Mouse (Mus musculus) limb, embryonic 12.5 days (tissue): ENCODE data around the gene Rph3al. TPM values are rescaled to one million over a fixed set of nuclear protein-coding genes. Genes with fewer than 3 reads are reported as not detected.

Experiments used
- ATAC-seq: fragments of 200-750 bp; cut with Nextera tagmentation; 2 replicates; pipeline ENCODE4 v1.8.0; 2017; ENCODE audit warnings: low read depth, moderate TSS enrichment; ENCODE audit not compliant: insufficient number of reproducible peaks, insufficient read depth, low FRiP score, low TSS enrichment
- H3K27ac ChIP-seq: fragments of 300-500 bp; sonication (generic); 2 replicates; pipeline ENCODE4 v1.5.1; 2016; ENCODE audit warnings: mild to moderate bottlenecking, moderate library complexity
- H3K27me3 ChIP-seq: fragments of 300-500 bp; sonication (generic); 2 replicates; pipeline ENCODE4 v1.6.1; 2016; ENCODE audit warnings: mild to moderate bottlenecking, moderate library complexity
- H3K36me3 ChIP-seq: fragments of 300-500 bp; sonication (generic); 2 replicates; pipeline ENCODE4 v1.6.1; 2016; ENCODE audit warnings: mild to moderate bottlenecking, moderate library complexity
- H3K4me1 ChIP-seq: fragments of 300-500 bp; sonication (generic); replicated peaks from 2 replicates; pipeline ENCODE4 v1.6.1; 2016
- H3K4me2 ChIP-seq: fragments of 300-500 bp; sonication (generic); 2 replicates; pipeline ENCODE4 v1.6.1; 2016; ENCODE audit warnings: mild to moderate bottlenecking, moderate library complexity
- H3K4me3 ChIP-seq: fragments of 300-500 bp; sonication (generic); replicated peaks from 2 replicates; pipeline ENCODE4 v1.5.1; 2016; ENCODE audit warnings: mild to moderate bottlenecking
- H3K9ac ChIP-seq: fragments of 300-500 bp; sonication (generic); replicated peaks from 2 replicates; pipeline ENCODE4 v1.6.1; 2016; ENCODE audit warnings: mild to moderate bottlenecking, moderate library complexity
- H3K9me3 ChIP-seq: fragments of 300-500 bp; sonication (generic); 2 replicates; pipeline ENCODE4 v1.6.1; 2016; ENCODE audit warnings: mild to moderate bottlenecking, moderate library complexity
- WGBS: fragments of 180-500 bp; shearing (Covaris S2); methylation state at CpG from one replicate; pipeline ENCODE4 v1.1.7; 2016; 5-methylcytosine and 5-hydroxymethylcytosine counted together
- polyA plus RNA-seq: library from polyadenylated mRNA; unstranded; fragments of >200 nt; fragmentation: Nextera tagmentation; extraction: Ambion mirVana; gene quantifications from 2 replicates; pipeline ENCODE4 v1.2.1, GENCODE M21; 2016

Gene Rph3al
- polyA plus RNA-seq, 1 experiment from 2014 or later = 2.3 TPM

DNA sequence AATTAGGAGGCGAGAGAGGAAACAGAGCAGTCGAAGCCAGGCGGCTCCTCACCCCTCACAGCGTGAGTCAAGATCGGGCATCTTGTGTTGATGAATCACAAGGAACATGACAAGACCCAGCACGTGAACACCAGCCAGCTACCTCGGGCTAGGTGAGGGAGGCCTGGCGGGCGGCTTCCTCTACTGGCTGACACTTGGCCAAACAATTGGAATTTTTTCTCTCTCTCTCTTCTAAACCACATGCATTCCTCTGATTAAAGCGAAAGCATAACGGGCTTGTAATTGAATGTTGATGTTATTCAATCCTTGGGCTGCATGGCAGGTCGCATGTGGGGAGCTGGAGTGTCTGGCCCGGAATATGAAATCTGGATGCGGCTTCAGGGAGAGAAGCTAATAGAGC lies 77.0 kb downstream of the Rph3al start:
- H3K4me1 ChIP-seq = peaks cover 33% of the 10 kb centered on the region
- peaks cover 4% of the 10 kb centered on the region; the same call in 1 of the 2 replicates for H3K27me3 ChIP-seq
- no peaks in the 10 kb centered on the region for H3K9me3 ChIP-seq
- H3K36me3 ChIP-seq = no peaks in the 10 kb centered on the region
- H3K4me3 ChIP-seq = no peak overlapping the region
- 56% methylated on average over 14 of the region's 14 CpGs for WGBS
- H3K9ac ChIP-seq = no peak overlapping the region
- ATAC-seq = no peak
- no peak overlapping the region for H3K4me2 ChIP-seq
- no peak overlapping the region for H3K27ac ChIP-seq

DNA sequence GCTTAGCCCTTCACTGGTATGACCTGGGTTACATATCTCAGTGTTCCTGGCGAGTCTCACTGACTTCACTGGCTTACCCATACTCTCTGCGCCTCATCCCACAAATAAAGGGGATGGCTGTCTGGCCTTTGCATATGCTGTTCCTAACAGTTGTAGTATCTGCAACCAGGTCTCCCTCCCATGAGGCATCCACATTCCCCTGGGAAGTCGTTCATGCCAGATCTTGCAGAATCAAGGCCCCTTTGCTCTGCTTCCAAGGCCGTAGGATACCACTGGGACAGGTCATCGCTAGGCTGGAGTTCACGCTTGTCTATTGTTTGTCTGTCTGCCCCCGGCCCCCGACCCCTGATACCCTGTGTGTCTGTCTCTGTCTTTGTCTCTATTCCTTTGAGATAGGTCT lies 78.8 kb downstream of the Rph3al start:
- Histone ChIP-seq H3K27ac (no peak overlapping the region), H3K4me2 (no peak overlapping the region), H3K27me3 (no peaks in the 10 kb centered on the region), H3K9me3 (no peaks in the 10 kb centered on the region), H3K4me1 (peaks cover 16% of the 10 kb centered on the region), H3K9ac (no peak overlapping the region), H3K36me3 (no peaks in the 10 kb centered on the region), H3K4me3 (no peak overlapping the region)
- ATAC-seq = no peak
- WGBS = 83% methylated on average over 8 of the region's 8 CpGs

- Histone ChIP-seq H3K4me1 (peaks cover 13% of the 10 kb centered on the region), H3K9ac (no peak overlapping the region), H3K4me3 (no peak overlapping the region), H3K36me3 (no peaks in the 10 kb centered on the region), H3K4me2 (no peak overlapping the region), H3K27ac (no peak overlapping the region), H3K27me3 (no peaks in the 10 kb centered on the region), H3K9me3 (no peaks in the 10 kb centered on the region)
- ATAC-seq = no peak
- 75% methylated on average over 2 of the region's 2 CpGs for WGBS
Observed at GRCm38 (mm10) chr11:75858975-75859374, 79.3 kb downstream of the Rph3al start.

GRCm38 (mm10) chr11:75857781-75858180 lies 80.4 kb downstream of the Rph3al start:
- Histone ChIP-seq H3K4me3 (no peak overlapping the region), H3K9me3 (no peaks in the 10 kb centered on the region), H3K27me3 (0 out of 2 replicates have a peak, but pooled peaks cover 3% of the 10 kb centered on the region), H3K9ac (no peak overlapping the region), H3K36me3 (no peaks in the 10 kb centered on the region), H3K4me1 (peaks cover 13% of the 10 kb centered on the region), H3K4me2 (no peak overlapping the region), H3K27ac (no peak overlapping the region)
- 72% methylated on average over 3 of the region's 3 CpGs for WGBS
- ATAC-seq = no peak

DNA sequence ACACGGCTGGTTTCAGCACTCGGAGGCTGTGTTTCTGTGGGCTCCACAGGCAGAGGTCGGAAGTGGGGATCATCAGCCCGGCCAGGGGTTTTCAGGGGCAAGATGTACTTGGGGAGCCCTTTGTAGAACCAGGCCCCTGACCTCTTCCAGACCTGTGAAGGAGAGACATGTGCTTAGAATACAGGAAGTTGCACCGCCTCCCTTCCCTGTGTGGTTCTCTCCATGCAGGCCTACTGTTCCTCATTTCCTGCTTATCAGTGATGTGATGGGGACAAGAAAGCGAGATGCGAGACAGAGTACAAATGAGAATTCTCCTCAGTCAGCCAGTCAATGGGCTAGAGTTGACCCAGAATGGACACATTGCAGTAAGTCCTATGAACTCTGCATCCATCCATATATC lies 83.9 kb downstream of the Rph3al start:
- Histone ChIP-seq H3K4me2 (no peak overlapping the region), H3K9me3 (no peaks in the 10 kb centered on the region), H3K27me3 (0 out of 2 replicates have a peak, but pooled peaks cover 3% of the 10 kb centered on the region), H3K36me3 (no peaks in the 10 kb centered on the region), H3K27ac (no peak overlapping the region), H3K4me3 (no peak overlapping the region), H3K9ac (no peak overlapping the region), H3K4me1 (no peaks in the 10 kb centered on the region)
- no peak for ATAC-seq
- 89% methylated on average over 7 of the region's 7 CpGs for WGBS

GRCm38 (mm10) chr11:75853067-75853636 lies 85.1 kb downstream of the Rph3al start:
- ATAC-seq = no peak
- 0 out of 2 replicates have a peak, but pooled peaks cover 3% of the 10 kb centered on the region for H3K27me3 ChIP-seq
- H3K4me3 ChIP-seq = no peak overlapping the region
- H3K4me2 ChIP-seq = no peak overlapping the region
- H3K9ac ChIP-seq = no peak overlapping the region
- H3K4me1 ChIP-seq = no peaks in the 10 kb centered on the region
- no peak overlapping the region for H3K27ac ChIP-seq
- H3K9me3 ChIP-seq = no peaks in the 10 kb centered on the region
- H3K36me3 ChIP-seq = no peaks in the 10 kb centered on the region
- WGBS = 83% methylated on average over 10 of the region's 10 CpGs

DNA sequence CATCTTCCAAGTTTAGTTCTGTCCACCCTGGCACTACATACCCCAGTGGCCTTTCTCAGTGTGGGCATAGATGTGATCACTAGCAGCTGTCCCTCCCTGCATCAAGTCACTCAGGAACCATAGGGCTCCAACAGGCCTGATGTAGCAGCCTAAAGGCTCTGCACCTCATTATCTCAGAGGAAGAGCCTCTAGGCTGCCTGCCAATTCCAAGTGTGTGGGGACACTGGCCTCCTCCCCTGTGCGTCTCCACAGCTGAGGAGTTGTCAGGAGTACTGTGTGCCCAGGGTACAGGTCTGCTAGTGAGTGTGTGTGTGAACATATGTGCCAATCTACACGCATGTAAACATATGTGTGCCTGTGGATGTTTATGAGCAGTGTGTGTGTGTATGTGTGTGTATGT lies 85.7 kb downstream of the Rph3al start:
- Histone ChIP-seq H3K4me2 (no peak overlapping the region), H3K27ac (no peak overlapping the region), H3K9me3 (no peaks in the 10 kb centered on the region), H3K4me1 (no peaks in the 10 kb centered on the region), H3K36me3 (no peaks in the 10 kb centered on the region), H3K27me3 (0 out of 2 replicates have a peak, but pooled peaks cover 3% of the 10 kb centered on the region), H3K9ac (no peak overlapping the region), H3K4me3 (no peak overlapping the region)
- 73% methylated on average over 2 of the region's 2 CpGs for WGBS
- ATAC-seq = no peak

GRCm38 (mm10) chr11:75849552-75849951 lies 88.7 kb downstream of the Rph3al start:
- H3K27me3 ChIP-seq = 0 out of 2 replicates have a peak, but pooled peaks cover 3% of the 10 kb centered on the region
- H3K9me3 ChIP-seq = no peaks in the 10 kb centered on the region
- H3K4me2 ChIP-seq = no peak overlapping the region
- no peaks in the 10 kb centered on the region for H3K36me3 ChIP-seq
- no peak overlapping the region for H3K9ac ChIP-seq
- peaks cover 6% of the 10 kb centered on the region for H3K4me1 ChIP-seq
- WGBS = 86% methylated on average over 6 of the region's 6 CpGs
- ATAC-seq = no peak
- no peak overlapping the region for H3K27ac ChIP-seq
- H3K4me3 ChIP-seq = no peak overlapping the region

GRCm38 (mm10) chr11:75846589-75846988 lies 91.6 kb downstream of the Rph3al start:
- H3K27me3 ChIP-seq = no peaks in the 10 kb centered on the region
- ATAC-seq = no peak
- H3K4me1 ChIP-seq = peaks cover 21% of the 10 kb centered on the region
- no peak overlapping the region for H3K4me2 ChIP-seq
- H3K36me3 ChIP-seq = no peaks in the 10 kb centered on the region
- no peak overlapping the region for H3K4me3 ChIP-seq
- H3K27ac ChIP-seq = no peak overlapping the region
- 53% methylated on average over 7 of the region's 7 CpGs for WGBS
- no peak overlapping the region for H3K9ac ChIP-seq
- H3K9me3 ChIP-seq = no peaks in the 10 kb centered on the region

DNA sequence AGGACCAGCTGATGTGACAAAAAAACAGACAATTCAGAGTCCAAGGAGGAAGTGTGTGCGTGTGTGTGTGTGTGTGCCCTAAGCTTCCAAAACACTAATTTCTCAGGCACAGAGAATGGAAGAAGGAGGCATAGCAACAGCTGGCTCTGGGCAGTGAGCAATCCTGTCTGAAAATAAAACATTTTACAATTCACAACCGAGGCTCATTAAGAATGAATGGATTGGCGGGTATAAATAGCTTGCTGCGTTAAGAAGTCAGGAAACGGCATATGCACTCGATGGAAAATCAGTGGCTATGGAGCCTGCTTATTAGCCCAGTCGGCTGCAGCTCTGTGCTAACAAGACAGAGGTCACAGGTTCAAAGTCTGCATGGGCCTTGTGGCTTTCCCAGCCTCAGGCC lies 92.6 kb downstream of the Rph3al start:
- WGBS = 24% methylated on average over 7 of the region's 7 CpGs
- Histone ChIP-seq H3K9ac (no peak overlapping the region), H3K27ac (no peak overlapping the region), H3K4me2 (no peak overlapping the region), H3K27me3 (no peaks in the 10 kb centered on the region), H3K9me3 (no peaks in the 10 kb centered on the region), H3K4me1 (peaks cover 21% of the 10 kb centered on the region), H3K36me3 (no peaks in the 10 kb centered on the region), H3K4me3 (no peak overlapping the region)
- ATAC-seq = no peak

DNA sequence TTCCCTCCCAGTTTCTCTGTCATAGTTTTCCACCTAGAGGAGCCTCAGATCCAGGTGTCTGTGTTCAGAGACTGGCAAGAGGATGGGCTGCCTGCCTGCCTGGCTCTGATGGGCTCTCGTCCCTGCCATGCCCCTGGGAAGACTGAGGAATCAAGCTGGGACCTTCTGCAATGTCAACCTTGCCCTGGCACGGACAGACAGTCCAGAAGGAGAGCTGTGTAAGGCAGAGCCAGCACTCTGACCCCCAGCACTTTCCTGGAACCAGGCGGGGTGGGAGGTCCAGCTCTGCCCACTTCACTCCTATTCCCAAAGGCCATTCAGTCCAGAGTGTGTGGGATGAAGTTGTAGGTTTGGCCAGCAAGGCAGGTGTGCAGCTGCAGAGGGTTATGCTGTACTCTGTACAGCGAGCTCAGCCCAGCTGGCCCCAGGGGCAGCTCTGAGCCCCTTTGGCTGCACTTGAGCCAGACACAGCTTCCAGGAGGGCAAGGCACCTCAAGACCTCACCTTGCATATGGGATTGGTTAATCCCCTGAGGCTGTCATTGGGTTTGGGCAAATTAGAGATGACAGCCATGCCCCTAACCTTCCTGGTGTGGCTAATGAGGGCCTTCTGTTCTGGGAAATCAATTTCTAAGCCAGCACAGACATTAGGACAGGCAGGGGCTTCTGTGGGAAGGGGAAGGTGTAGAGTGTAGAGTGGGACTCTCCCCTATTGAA lies 95.2 kb downstream of the Rph3al start:
- WGBS = 59% methylated on average over 4 of the region's 4 CpGs
- H3K9ac ChIP-seq = no peak overlapping the region
- no peaks in the 10 kb centered on the region for H3K36me3 ChIP-seq
- H3K27ac ChIP-seq = no peak overlapping the region
- H3K27me3 ChIP-seq = no peaks in the 10 kb centered on the region
- no peak for ATAC-seq
- H3K9me3 ChIP-seq = no peaks in the 10 kb centered on the region
- H3K4me3 ChIP-seq = no peak overlapping the region
- no peak overlapping the region for H3K4me2 ChIP-seq
- H3K4me1 ChIP-seq = peaks cover 21% of the 10 kb centered on the region

- WGBS = 73% methylated on average over 3 of the region's 3 CpGs
- H3K27ac ChIP-seq = no peak overlapping the region
- peaks cover 2% of the 10 kb centered on the region; the same call in 1 of the 2 replicates for H3K27me3 ChIP-seq
- no peaks in the 10 kb centered on the region for H3K9me3 ChIP-seq
- H3K4me3 ChIP-seq = no peak overlapping the region
- ATAC-seq = no peak
- no peaks in the 10 kb centered on the region for H3K36me3 ChIP-seq
- no peak overlapping the region for H3K9ac ChIP-seq
- peaks cover 21% of the 10 kb centered on the region for H3K4me1 ChIP-seq
- no peak overlapping the region for H3K4me2 ChIP-seq
Observed at GRCm38 (mm10) chr11:75841503-75841902, 96.7 kb downstream of the Rph3al start.
